In the genomic region with DNA sequence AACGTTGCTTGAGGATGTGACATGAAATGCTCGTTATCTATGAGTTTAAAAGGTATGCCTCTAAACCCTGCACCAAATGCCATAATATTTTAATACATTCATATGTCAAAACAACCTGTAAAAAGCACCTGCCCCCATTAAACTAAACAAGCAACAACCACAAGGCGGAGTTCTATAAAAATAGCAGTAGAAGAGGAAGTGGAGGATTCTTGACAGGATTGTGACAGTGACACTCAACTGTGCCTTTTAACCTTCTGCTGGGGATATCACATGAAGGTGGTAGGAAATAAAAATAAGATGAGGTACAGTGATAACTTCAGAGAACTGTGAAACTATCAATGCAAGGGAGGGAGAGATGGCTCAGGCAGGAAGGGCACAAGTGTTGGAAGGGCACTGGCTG, we compare ENCODE assay signal across 16 mouse cellular contexts. TPM values are rescaled to one million over a fixed set of nuclear protein-coding genes. Genes with fewer than 3 reads are reported as not detected.
"Had no signal": no experiment of that assay in that cellular context is flagged by ENCODE, and none has a peak within 500 bp of the region (broad histone marks: within the 10 kb centered on the region; RNA-seq: fewer than 3 reads in every experiment).

No protein-coding gene starts in this region.

- H3K36me3 ChIP-seq: liver, embryonic 15.5 days; midbrain, embryonic 12.5 days had no signal

- DNase-seq: kidney, postnatal 10 days; kidney, postnatal 4 days; left cerebral cortex, postnatal 4 days; lung, embryonic 14.5 days; lung, postnatal 10 days; right cerebral cortex, adult 18-20 months; right cerebral cortex, postnatal 25 days had no signal

- H3K27me3 ChIP-seq: liver, embryonic 15.5 days; midbrain, embryonic 12.5 days had no signal

- H3K9me3 ChIP-seq: liver, embryonic 15.5 days; midbrain, embryonic 12.5 days had no signal

- ATAC-seq: midbrain, embryonic 16.5 days had no signal

- H3K4me3 ChIP-seq: layer of hippocampus, adult 2 months; liver, embryonic 15.5 days; midbrain, embryonic 12.5 days had no signal

- H3K4me1 ChIP-seq: liver, embryonic 15.5 days; midbrain, embryonic 12.5 days had no signal

RNA-seq across cellular contexts. Expression of gene Dbx2, which starts 58.6 kb away (rescaled TPM):
- total RNA-seq: megakaryocyte-erythroid progenitor cell, adult 5-6 weeks had no signal
- polyA plus RNA-seq: kidney, embryonic 14.5 days; liver, embryonic 11.5 days; liver, embryonic 15.5 days; lung, embryonic 14.5 days; macrophage; stomach, postnatal 0 days had no signal
